Mouse (Mus musculus) embryonic fibroblast, embryonic 13.5 days (primary cell): Measurements from ENCODE around the gene Cst7. TPM values are rescaled to one million over a fixed set of nuclear protein-coding genes. Genes with fewer than 3 reads are reported as not detected.

Experiments
- H3K27ac ChIP-seq: 2 replicates; pipeline ENCODE4 v1.5.1; 2012; ENCODE audit warnings: low read length, control low read depth, inconsistent platforms; ENCODE audit not compliant: insufficient read depth
- H3K4me1 ChIP-seq: 2 replicates; pipeline ENCODE4 v1.6.1; 2011; ENCODE audit warnings: low read length; ENCODE audit not compliant: control insufficient read depth, insufficient read depth
- H3K4me3 ChIP-seq: 2 replicates; pipeline ENCODE4 v1.5.1; 2011; ENCODE audit warnings: mild to moderate bottlenecking, control low read depth, low read length; ENCODE audit not compliant: insufficient read depth
- CTCF ChIP-seq: IDR thresholded peaks from 2 replicates; pipeline ENCODE4 v1.5.1; 2011; ENCODE audit warnings: mild to moderate bottlenecking, control low read depth, low read length, moderate library complexity, borderline replicate concordance; ENCODE audit not compliant: insufficient read depth
- POLR2A ChIP-seq: IDR thresholded peaks from 2 replicates; pipeline ENCODE4 v1.6.1; 2011; ENCODE audit warnings: low read depth, mild to moderate bottlenecking, control low read depth, low read length, moderate library complexity
- polyA plus RNA-seq: library from polyadenylated mRNA; stranded (reverse); fragments of >200 nt; gene quantifications from 2 replicates; pipeline ENCODE4 v1.2.4, GENCODE M21; 2011; ENCODE audit warnings: low read depth; ENCODE audit not compliant: missing spikeins, insufficient read length

Cst7 gene
- polyA plus RNA-seq, 1 experiment = not detected

- no peak overlapping the region for H3K4me3 ChIP-seq
- H3K4me1 ChIP-seq = no peaks in the 10 kb centered on the region
- TF ChIP-seq POLR2A (no peak), CTCF (no peak)
- H3K27ac ChIP-seq = no peak overlapping the region
These were observed 18.9 kb downstream of the Cst7 start for GRCm38 (mm10) chr2:150589076-150589475.

GRCm38 (mm10) chr2:150595411-150596190, 25.4 kb downstream of the Cst7 start:
- Histone ChIP-seq H3K4me3 (no peak overlapping the region), H3K27ac (no peak overlapping the region), H3K4me1 (no peaks in the 10 kb centered on the region)
- TF ChIP-seq POLR2A (no peak), CTCF (no peak)

- no peak overlapping the region for H3K27ac ChIP-seq
- H3K4me3 ChIP-seq = no peak overlapping the region
- H3K4me1 ChIP-seq = no peaks in the 10 kb centered on the region
- TF ChIP-seq POLR2A (no peak), CTCF (no peak)
These were observed 30.0 kb downstream of the Cst7 start for GRCm38 (mm10) chr2:150600263-150600662.

GRCm38 (mm10) chr2:150602166-150602565, 32.0 kb downstream of the Cst7 start:
- no peak overlapping the region for H3K4me3 ChIP-seq
- no peak overlapping the region for H3K27ac ChIP-seq
- no peaks in the 10 kb centered on the region for H3K4me1 ChIP-seq
- TF ChIP-seq POLR2A (no peak), CTCF (no peak)

- TF ChIP-seq CTCF (no peak), POLR2A (no peak)
- Histone ChIP-seq H3K27ac (no peak overlapping the region), H3K4me3 (no peak overlapping the region), H3K4me1 (no peaks in the 10 kb centered on the region)
These were observed 34.6 kb downstream of the Cst7 start for GRCm38 (mm10) chr2:150604802-150605201.

- Histone ChIP-seq H3K4me3 (no peak overlapping the region), H3K27ac (no peak overlapping the region), H3K4me1 (no peaks in the 10 kb centered on the region)
- TF ChIP-seq POLR2A (no peak), CTCF (no peak)
These were observed 36.9 kb downstream of the Cst7 start for GRCm38 (mm10) chr2:150607086-150607485.

GRCm38 (mm10) chr2:150608087-150608799, 38.0 kb downstream of the Cst7 start, which contains the start of gene Apmap:
TSS of gene Apmap (minus strand) at chr2:150608567.
- Histone ChIP-seq H3K4me3 (peak within 1 kb of the TSS; percentile 95), H3K4me1 (no peaks in the 10 kb centered on the region), H3K27ac (no peak within 1 kb of the TSS)
- TF ChIP-seq CTCF (no peak), POLR2A (peak; percentile 90)

- Histone ChIP-seq H3K4me1 (no peaks in the 10 kb centered on the region), H3K27ac (no peak overlapping the region), H3K4me3 (peak overlapping the region; percentile 95)
- TF ChIP-seq POLR2A (no peak), CTCF (no peak)
These were observed 38.8 kb downstream of the Cst7 start for GRCm38 (mm10) chr2:150608872-150609560.

GRCm38 (mm10) chr2:150610097-150610496, 39.9 kb downstream of the Cst7 start:
- Histone ChIP-seq H3K27ac (no peak overlapping the region), H3K4me1 (no peaks in the 10 kb centered on the region), H3K4me3 (no peak overlapping the region)
- TF ChIP-seq POLR2A (no peak), CTCF (no peak)
